Mouse (Mus musculus): ENCODE results near the gene Olfr1101. TPM values are rescaled to one million over a fixed set of nuclear protein-coding genes. Genes with fewer than 3 reads are reported as not detected.

Olfr1101 gene
- polyA plus RNA-seq (2012; ENCODE audit: insufficient read depth, insufficient read length, missing spikeins) = not detected in 2 replicates

DNA sequence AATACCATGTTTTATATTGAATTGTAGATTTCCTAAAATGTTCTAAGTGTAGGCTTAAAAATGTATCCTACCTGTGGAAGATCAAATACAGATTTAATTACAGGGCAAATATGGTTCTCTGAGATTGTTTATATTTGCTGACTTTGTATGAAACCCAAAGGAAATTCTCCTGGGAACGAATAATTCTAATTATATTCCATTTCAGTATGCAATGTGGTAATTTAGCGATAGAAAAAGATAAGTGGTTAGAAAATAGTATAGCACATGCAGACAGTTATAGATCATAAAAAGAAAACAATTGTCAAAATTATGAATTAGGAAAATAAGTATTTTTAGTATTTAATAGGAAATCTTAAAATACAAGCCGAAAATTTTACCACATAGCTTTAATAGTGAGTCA is at the start of gene Olfr1101:
TSS of gene Olfr1101 (minus strand) at position 101 of the 400 bp plus-strand sequence.
- no peak within 1 kb of the TSS for H3K27ac ChIP-seq (replicated peaks; ENCODE audit: low read depth, low read length)
- no peaks in the 10 kb centered on the region for H3K4me1 ChIP-seq (ENCODE audit: control insufficient read depth, insufficient read depth, insufficient read length, low read length)
- no peak within 1 kb of the TSS for H3K4me3 ChIP-seq (ENCODE audit: insufficient read depth, low read depth, low read length)

DNA sequence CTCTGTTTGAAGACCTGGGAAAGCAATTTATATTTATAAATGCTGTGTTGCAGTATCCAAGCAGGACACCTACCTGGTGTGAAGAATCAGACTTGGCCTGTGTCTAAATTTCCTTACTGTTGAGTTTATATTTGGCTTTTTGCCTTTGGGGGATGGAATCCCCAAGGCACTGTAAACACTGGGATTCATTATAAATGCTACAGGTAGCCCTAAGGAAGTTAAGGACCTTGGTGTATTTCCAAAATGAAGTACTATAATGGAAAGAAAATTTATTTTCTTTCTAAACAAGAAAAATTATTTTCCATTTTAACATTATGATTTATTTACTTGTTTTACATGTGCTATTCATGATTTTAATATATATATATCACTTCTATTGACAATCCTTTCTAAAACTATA is 45.4 kb upstream of the Olfr1101 start, which contains the start of gene Olfr1105:
TSS of gene Olfr1105 (minus strand) at position 101 of the 400 bp plus-strand sequence.
- no peak within 1 kb of the TSS for H3K4me3 ChIP-seq (ENCODE audit: insufficient read depth, low read depth, low read length)
- no peaks in the 10 kb centered on the region for H3K4me1 ChIP-seq (ENCODE audit: control insufficient read depth, insufficient read depth, insufficient read length, low read length)
- H3K27ac ChIP-seq (replicated peaks; ENCODE audit: low read depth, low read length) = no peak within 1 kb of the TSS

DNA sequence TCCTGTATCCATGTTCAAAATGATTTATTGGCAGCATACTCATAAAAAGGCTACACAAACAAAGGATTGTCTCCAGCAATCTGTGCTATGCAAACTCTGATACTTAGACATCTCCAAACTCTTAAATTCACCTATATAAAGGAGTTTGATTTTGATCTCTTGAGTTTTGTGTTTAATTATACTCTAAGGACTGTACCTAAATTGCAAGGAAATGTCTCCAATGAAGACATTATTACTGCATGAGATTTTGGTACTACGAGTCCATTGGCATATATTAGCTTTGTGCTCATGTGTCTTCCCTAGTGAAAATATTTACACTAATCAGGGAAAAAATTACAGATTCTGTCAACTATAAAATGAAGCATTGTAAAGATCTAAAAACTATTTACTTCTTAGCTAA is 36.0 kb upstream of the Olfr1101 start, which contains the start of gene Olfr1104:
TSS of gene Olfr1104 (minus strand) at position 101 of the 400 bp plus-strand sequence.
- Histone ChIP-seq H3K27ac (replicated peaks; ENCODE audit: low read depth, low read length) (no peak within 1 kb of the TSS), H3K4me1 (ENCODE audit: control insufficient read depth, insufficient read depth, insufficient read length, low read length) (no peaks in the 10 kb centered on the region), H3K4me3 (ENCODE audit: insufficient read depth, low read depth, low read length) (no peak within 1 kb of the TSS)

DNA sequence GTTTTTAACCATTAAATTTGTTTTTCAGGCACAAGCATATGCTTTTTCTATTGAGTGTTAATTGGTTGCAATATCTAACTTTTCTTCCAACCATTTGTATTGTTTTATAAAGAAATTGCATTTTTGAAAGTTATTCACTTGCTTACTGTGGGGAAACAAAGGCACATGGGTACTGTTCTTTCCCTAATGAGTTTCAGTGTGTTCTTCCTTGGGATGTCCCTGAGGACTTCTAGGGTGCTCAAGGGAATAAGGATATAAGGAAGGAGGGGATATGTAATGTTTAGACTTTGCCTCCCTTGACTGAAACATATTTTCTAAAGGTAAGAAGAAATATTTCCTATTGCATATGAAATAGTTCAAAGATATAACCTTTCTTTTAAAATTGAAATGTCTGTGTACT is 7.1 kb upstream of the Olfr1101 start, which contains the start of gene Olfr1102:
TSS of gene Olfr1102 (plus strand) at position 301 of the 400 bp plus-strand sequence.
- Histone ChIP-seq H3K4me3 (ENCODE audit: insufficient read depth, low read depth, low read length) (no peak within 1 kb of the TSS), H3K27ac (replicated peaks; ENCODE audit: low read depth, low read length) (no peak within 1 kb of the TSS), H3K4me1 (ENCODE audit: control insufficient read depth, insufficient read depth, insufficient read length, low read length) (no peaks in the 10 kb centered on the region)

DNA sequence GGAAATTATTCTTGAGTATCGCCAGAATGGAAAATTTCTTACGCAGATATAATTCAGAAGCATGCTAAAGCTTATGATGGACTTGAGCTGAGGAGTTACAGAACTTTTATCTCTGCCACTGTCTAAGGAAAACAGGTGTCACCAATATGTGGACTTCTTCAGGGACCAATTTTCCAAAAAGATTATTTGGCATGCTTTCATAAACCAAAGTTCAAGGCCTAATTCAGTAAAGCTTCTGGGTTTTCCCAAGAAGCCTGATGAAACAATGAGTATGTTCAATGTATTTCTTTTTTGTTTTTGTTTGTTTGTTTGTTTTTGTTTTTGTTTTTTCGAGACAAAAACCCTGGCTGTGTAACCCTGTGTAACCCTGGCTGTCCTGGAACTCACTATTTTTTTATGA is 11.2 kb downstream of the Olfr1101 start, which contains the start of gene Olfr1100:
TSS of gene Olfr1100 (minus strand) at position 101 of the 400 bp plus-strand sequence.
- H3K4me1 ChIP-seq (ENCODE audit: control insufficient read depth, insufficient read depth, insufficient read length, low read length) = no peaks in the 10 kb centered on the region
- H3K4me3 ChIP-seq (ENCODE audit: insufficient read depth, low read depth, low read length) = no peak within 1 kb of the TSS
- H3K27ac ChIP-seq (replicated peaks; ENCODE audit: low read depth, low read length) = no peak within 1 kb of the TSS

- no peak within 1 kb of the TSS for H3K4me3 ChIP-seq (ENCODE audit: insufficient read depth, low read depth, low read length)
- no peaks in the 10 kb centered on the region for H3K4me1 ChIP-seq (ENCODE audit: control insufficient read depth, insufficient read depth, insufficient read length, low read length)
- no peak within 1 kb of the TSS for H3K27ac ChIP-seq (replicated peaks; ENCODE audit: low read depth, low read length)
These were observed 30.4 kb downstream of the Olfr1101 start, which contains the start of gene Olfr1099 for GRCm38 (mm10) chr2:86960593-86960992. Gene Olfr1099, minus strand, starts transcription at chr2:86960693.

Other genes starting within 250 kb of the Olfr1101 start
- not detected in 2 replicates for gene Olfr1090, start 232.2 kb downstream of the Olfr1101 start, polyA plus RNA-seq (2012; ENCODE audit: insufficient read depth, insufficient read length, missing spikeins)
- not detected in 2 replicates for gene Olfr1093, start 208.7 kb downstream of the Olfr1101 start, polyA plus RNA-seq (2012; ENCODE audit: insufficient read depth, insufficient read length, missing spikeins)
- gene Olfr141, start 181.2 kb downstream of the Olfr1101 start, polyA plus RNA-seq (2012; ENCODE audit: insufficient read depth, insufficient read length, missing spikeins) = not detected in 2 replicates
- not detected in 2 replicates for gene Olfr1094, start 166.6 kb downstream of the Olfr1101 start, polyA plus RNA-seq (2012; ENCODE audit: insufficient read depth, insufficient read length, missing spikeins)
- gene Olfr1095, start 139.5 kb downstream of the Olfr1101 start, polyA plus RNA-seq (2012; ENCODE audit: insufficient read depth, insufficient read length, missing spikeins) = not detected in 2 replicates
- not detected in 2 replicates for gene Gm13723, start 116.4 kb downstream of the Olfr1101 start, polyA plus RNA-seq (2012; ENCODE audit: insufficient read depth, insufficient read length, missing spikeins)
- not detected in 2 replicates for gene Olfr1097, start 99.0 kb downstream of the Olfr1101 start, polyA plus RNA-seq (2012; ENCODE audit: insufficient read depth, insufficient read length, missing spikeins)
- gene Olfr1098, start 66.7 kb downstream of the Olfr1101 start, polyA plus RNA-seq (2012; ENCODE audit: insufficient read depth, insufficient read length, missing spikeins) = not detected in 2 replicates
- gene Olfr1099, start 30.5 kb downstream of the Olfr1101 start, polyA plus RNA-seq (2012; ENCODE audit: insufficient read depth, insufficient read length, missing spikeins) = not detected in 2 replicates
- gene Olfr1100, start 11.3 kb downstream of the Olfr1101 start, polyA plus RNA-seq (2012; ENCODE audit: insufficient read depth, insufficient read length, missing spikeins) = not detected in 2 replicates
- gene Olfr1102, start 7.2 kb upstream of the Olfr1101 start, polyA plus RNA-seq (2012; ENCODE audit: insufficient read depth, insufficient read length, missing spikeins) = not detected in 2 replicates
- not detected in 2 replicates for gene Olfr1104, start 35.9 kb upstream of the Olfr1101 start, polyA plus RNA-seq (2012; ENCODE audit: insufficient read depth, insufficient read length, missing spikeins)
- not detected in 2 replicates for gene Olfr1105, start 45.3 kb upstream of the Olfr1101 start, polyA plus RNA-seq (2012; ENCODE audit: insufficient read depth, insufficient read length, missing spikeins)
- not detected in 2 replicates for gene Olfr1106, start 61.1 kb upstream of the Olfr1101 start, polyA plus RNA-seq (2012; ENCODE audit: insufficient read depth, insufficient read length, missing spikeins)
- not detected in 2 replicates for gene Olfr1107, start 84.6 kb upstream of the Olfr1101 start, polyA plus RNA-seq (2012; ENCODE audit: insufficient read depth, insufficient read length, missing spikeins)
- gene Olfr1109, start 104.8 kb upstream of the Olfr1101 start, polyA plus RNA-seq (2012; ENCODE audit: insufficient read depth, insufficient read length, missing spikeins) = not detected in 2 replicates
- gene Olfr259, start 123.3 kb upstream of the Olfr1101 start, polyA plus RNA-seq (2012; ENCODE audit: insufficient read depth, insufficient read length, missing spikeins) = not detected in 2 replicates
- not detected in 2 replicates for gene Olfr1110, start 149.1 kb upstream of the Olfr1101 start, polyA plus RNA-seq (2012; ENCODE audit: insufficient read depth, insufficient read length, missing spikeins)
- gene Olfr1111, start 161.4 kb upstream of the Olfr1101 start, polyA plus RNA-seq (2012; ENCODE audit: insufficient read depth, insufficient read length, missing spikeins) = not detected in 2 replicates
- not detected in 2 replicates for gene Olfr1112, start 196.6 kb upstream of the Olfr1101 start, polyA plus RNA-seq (2012; ENCODE audit: insufficient read depth, insufficient read length, missing spikeins)
- gene Olfr1113, start 217.7 kb upstream of the Olfr1101 start, polyA plus RNA-seq (2012; ENCODE audit: insufficient read depth, insufficient read length, missing spikeins) = not detected in 2 replicates